Mouse (Mus musculus): Measurements from ENCODE around the gene Csnk1g2.
"Not testable (repeated sequence)": the region's sequence is repeated elsewhere in the genome, so short reads cannot be mapped to it uniquely, and the experiment has no call there.

Gene Csnk1g2

DNA sequence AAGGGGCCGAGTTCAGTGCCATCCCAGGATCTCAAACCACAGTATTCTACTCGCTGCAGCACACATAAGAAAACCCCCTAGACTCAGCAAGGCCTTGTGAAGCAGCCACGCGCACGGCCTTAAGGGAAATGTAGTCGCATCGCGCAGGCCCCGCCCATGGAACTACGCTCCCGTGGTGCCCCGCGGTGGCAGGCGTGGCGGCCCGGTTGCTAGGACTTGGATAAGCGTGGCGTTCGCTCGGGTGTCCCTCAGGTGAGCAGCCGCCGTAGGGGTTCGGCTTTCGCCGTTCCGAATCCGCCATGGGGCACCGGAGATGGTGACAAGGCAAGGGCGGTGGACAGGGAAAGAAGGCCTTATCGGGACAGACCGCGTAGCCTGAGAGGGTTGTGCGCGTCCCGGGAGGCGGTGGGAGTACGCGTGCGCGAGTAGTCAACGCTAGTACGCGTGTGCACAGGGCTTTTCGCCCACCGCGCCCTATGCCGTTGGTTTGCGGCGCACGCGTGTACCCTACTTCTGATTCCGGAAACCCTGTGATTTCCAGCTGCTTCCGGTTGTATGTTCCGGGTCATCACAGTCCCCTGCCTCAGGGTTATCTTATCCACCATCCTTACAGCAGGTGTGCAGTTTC is 19.8 kb upstream of the Csnk1g2 start, which contains the start of the genes Scamp4 and Adat3:
TSS of gene Scamp4 (plus strand) at position 175 of the 628 bp plus-strand sequence.
TSS of gene Adat3 (plus strand) at position 183 of the 628 bp plus-strand sequence.
- peak; percentile 98 for DNase-seq (ENCODE audit: low read depth, low spot score)

DNA sequence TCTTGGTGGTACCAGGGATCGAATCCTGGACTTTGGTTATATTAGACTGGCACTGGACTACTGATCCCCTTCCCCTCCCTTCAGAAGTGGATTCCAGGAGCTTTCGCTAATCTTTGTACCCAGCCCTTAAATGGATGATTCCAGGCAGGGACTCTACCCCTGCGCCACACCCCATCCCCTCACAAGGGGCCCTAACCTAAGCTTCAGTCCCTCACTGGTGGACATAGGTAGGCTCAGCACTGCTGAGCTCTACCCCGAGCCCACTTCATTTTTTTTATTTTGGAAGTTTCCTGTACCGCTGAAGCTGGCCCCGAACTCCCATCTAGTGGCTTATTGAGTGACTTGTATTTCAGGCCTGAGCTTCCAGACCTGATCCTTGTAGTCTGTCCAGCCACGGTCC is 19.3 kb upstream of the Csnk1g2 start:
- DNase-seq (ENCODE audit: low read depth, low spot score) = no peak

DNA sequence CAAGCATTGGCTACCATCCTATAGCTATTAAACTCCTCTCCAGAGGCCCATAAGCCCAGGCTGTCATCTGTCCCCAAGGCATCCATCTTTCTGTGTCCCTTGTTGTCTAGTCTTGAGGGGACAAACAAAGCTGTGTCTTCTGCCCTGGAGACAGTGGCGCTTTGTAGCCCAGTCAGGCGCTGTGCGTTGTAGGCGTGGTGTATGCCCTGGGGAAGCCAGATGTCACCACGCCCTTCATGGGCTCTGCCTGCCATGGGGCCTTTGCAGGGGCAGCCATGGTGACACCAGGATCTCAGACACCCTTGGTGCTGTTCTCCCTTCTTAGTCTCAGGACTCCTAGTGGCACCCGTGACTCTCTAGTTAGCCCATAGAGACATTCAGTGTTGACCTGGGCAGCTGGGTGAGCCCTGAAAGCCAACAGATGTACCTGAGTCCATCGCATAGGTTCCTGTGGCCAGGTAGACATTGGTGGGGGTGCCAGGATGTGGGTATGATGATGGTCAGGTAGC is 18.6 kb upstream of the Csnk1g2 start:
- peak; percentile 86 for DNase-seq (ENCODE audit: low read depth, low spot score)

DNA sequence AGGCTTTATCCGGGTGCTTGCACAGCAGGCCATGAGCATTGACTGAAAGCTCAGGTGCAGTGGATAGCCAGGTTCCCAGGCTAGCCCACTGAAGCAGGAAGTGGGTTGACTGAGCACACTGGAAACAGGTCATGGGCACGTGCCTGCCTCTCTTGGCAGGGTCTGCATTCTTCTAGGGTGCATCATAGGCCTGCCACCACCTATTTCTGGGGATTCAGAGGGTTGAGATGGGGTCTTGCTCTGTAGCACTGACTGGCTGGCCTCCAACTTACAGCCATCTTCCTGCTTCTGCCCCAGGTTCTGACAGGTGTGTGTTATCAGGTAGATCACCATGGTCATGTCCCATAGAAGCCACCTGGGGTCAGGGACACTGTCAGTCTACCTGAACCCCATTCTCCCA is 17.6 kb upstream of the Csnk1g2 start:
- no peak for DNase-seq (ENCODE audit: low read depth, low spot score)

DNA sequence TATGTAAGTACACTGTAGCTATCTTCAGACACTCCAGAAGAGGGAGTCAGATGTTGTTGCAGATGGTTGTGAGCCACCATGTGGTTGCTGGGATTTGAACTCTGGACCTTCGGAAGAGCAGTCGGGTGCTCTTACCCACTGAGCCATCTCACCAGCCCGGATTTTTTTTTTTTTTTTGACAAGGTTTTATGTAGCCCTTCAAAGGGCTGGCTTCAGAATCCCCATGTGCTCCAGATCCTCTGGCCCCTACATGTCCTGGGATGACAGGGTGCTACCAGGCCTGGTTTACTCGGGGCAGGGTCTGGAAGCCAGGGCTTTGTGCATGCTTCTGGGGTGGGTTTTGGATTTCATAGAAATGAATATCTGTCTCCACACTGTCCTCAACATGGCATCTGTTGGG is 16.9 kb upstream of the Csnk1g2 start, which contains the start of gene Gm49322:
TSS of gene Gm49322 (plus strand) at position 301 of the 400 bp plus-strand sequence.
- DNase-seq (ENCODE audit: low read depth, low spot score) = not testable (repeated sequence)

DNA sequence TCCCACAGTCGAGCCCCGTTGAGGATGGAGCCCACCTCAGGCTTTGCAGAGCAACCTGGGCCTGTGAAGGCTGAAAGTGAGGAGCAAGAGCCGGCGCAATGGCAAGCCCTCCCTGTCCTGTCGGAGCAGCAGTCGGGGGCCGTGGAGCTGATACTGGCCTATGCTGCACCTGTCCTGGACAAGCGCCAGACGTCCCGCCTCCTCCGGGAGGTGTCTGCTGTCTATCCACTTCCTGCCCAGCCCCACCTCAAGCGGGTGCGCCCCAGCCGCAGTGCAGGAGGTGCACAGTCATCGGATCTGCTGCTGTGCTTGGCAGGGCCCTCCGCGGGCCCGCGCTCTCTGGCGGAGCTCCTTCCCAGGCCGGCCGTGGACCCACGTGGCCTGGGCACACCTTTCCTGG is 16.3 kb upstream of the Csnk1g2 start:
- DNase-seq (ENCODE audit: low read depth, low spot score) = no peak

DNA sequence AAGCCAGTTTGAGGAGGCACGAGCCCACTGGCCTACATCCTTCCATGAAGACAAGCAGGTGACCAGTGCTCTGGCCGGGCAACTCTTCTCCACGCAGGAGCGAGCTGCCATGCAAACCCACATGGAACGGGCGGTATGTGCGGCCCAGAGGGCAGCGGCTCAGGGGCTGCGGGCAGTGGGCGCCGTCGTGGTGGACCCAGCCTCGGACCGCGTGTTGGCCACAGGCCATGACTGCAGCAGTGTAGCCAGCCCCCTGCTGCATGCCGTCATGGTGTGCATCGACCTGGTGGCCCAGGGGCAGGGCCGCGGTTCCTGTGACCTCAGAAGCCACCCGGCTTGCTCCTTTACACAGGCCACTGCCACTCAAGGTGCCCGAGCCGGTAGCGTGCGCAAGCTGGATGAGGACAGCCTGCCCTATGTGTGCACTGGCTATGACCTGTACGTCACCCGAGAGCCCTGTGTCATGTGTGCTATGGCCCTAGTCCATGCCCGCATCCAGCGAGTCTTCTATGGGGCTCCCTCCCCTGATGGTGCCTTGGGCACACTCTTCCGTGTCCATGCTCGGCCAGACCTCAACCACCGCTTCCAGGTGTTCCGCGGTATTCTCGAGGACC is 15.8 kb upstream of the Csnk1g2 start:
- no peak for DNase-seq (ENCODE audit: low read depth, low spot score)

DNA sequence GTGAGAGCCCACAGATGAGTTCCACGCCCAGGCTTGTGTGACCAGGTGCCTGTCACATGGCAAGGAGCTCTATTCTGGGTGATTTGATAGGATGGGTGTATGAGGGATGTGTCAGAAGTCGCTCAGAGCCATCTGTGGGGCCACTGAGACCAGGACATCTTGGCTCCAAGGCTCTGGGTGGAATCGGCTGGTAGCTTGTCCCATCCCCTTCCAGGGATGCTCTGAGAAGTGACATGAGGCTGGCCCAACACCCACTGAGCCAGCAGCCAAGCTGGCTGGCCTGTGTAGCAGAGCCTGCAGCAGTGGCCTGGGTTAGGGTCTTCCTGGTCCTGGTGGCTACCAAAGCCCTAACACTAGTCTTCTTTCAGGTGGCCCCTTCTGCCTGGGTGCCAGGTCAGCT is 14.2 kb upstream of the Csnk1g2 start:
- no peak for DNase-seq (ENCODE audit: low read depth, low spot score)

DNA sequence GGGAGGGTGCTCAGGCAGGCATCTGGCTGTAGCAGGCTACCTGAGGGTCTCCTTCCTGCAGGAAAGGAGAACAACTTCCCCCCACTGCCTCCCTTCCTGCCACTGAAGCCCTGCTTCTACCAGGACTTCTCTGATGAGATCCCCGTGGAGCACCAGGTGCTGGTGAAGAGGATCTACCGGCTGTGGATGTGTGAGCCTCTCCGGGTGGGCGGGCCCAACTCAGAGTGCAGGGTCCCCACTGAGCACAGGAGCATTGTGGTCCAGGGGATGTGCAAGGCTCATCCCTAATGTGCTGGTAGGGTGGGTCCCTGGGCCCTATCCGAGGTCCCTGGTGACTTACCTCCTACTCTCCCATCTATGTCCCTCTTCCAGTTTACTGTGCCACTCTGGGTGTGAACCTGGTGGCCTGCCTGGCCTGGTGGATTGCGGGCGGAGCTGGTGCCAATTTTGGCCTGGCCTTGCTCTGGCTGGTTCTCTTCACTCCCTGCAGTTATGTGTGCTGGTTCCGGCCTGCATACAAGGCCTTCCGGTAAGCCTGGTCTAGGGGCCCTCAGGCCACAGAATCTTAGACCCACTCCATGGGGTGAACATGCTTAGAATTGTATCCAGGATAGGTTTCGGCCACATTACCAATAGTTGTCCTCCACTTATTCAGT is 13.2 kb upstream of the Csnk1g2 start:
- no peak for DNase-seq (ENCODE audit: low read depth, low spot score)

DNA sequence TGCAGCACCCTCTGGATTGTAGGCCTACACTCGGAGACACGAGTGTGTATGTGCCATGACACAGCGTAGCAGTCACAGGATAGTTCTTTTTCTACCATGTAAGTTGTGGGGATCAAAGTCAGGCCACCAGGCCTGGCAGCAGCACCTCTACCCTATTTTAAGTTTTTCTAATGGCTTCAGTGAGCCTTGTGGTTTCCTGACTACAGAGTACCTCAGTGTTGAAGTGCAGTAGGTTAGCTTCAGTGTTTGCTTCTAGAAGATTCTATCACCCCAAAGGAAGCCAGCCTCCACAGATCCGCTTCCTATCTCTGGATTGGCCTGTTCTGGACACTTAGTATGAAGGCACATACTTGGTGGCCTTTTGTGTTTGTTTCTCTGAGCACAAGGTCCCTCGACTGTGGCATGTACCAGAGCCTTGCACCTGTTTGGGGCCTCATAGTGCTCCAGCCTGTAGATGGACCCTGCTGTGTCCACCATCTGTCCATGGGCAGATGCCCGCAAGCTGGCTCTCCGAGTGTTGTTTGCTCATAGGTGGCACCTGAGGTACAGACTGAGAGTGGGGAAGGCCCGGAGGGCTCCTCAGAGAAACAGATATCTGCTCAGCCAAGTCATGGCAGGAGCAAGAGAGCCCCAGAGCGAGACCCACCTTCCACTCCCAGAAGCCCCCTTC is 12.4 kb upstream of the Csnk1g2 start:
- peak; percentile 95 for DNase-seq (ENCODE audit: low read depth, low spot score)

DNA sequence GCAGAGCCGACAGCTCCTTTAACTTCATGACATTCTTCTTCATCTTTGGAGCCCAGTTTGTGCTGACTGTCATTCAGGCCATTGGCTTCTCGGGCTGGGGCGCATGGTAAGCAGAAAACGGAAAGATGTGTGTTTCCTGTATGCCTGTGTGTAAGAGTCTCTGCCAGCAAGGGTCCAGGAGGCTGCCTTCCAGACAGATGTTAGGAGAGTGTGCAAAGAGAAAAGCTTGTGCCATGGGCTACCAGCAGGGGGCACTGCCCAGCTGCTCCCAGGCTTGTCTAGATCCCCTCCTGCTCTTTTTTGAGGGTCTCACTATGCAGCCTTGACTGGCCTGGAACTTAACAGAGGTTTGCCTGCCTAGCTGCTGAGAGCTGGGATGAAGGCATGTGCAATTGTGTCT is 11.6 kb upstream of the Csnk1g2 start:
- DNase-seq (ENCODE audit: low read depth, low spot score) = peak; percentile 47

DNA sequence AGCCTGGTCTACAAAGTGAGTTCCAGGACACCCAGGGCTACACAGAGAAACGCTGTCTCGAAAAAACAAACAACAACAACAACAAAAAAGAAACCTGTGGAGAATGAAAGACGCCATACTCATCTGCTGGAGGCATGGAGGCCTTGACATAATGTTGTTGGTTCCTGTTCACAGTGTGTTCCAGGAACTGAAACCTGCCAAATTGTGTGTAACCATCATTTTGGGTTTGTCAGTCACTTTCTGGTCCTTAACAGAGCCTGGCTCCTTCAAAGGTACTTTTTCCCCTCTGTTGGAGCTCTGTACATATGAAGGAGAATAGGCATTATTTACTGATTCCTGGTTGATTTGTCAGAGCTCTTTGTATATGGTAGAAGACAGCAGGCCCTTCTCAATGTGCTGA is 10.7 kb upstream of the Csnk1g2 start:
- no peak for DNase-seq (ENCODE audit: low read depth, low spot score)

DNA sequence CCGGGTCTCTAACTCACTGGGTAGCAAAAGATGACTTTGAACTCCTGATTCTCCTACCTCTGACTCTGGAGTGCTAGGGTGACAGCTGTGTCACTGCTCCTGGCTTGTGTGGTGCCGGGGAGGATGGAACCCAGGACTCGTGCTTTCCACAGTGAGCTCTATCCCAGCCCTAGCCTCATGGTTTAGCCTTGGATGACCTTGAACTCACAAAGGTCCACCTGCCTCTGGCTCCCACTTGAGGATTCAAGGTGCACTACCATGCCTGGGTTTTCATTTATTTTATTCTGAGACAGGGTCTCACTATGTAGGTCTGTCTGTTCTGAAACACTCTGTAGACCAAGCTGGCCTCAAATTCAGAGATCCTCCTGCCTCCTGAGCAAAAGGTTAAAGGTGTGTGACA is 8.8 kb upstream of the Csnk1g2 start:
- DNase-seq (ENCODE audit: low read depth, low spot score) = no peak

DNA sequence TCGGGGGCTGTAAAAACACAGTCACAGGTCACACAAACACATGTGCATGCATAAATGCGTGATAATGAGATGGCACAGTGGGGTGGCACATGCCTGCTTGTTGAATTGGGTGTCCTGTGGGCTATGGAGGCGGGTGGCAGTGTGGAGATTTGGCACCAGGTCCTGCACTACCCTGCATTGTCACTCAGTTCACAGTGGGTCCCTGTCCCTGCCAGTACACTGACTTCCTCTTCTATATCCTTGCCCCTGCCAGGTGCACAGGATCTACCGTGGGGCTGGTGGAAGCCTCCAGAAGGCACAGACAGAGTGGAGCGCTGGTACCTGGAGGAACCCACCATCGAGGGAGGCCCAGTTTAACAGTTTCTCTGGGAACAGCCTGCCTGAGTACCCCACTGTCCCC is 8.3 kb upstream of the Csnk1g2 start:
- no peak for DNase-seq (ENCODE audit: low read depth, low spot score)

DNA sequence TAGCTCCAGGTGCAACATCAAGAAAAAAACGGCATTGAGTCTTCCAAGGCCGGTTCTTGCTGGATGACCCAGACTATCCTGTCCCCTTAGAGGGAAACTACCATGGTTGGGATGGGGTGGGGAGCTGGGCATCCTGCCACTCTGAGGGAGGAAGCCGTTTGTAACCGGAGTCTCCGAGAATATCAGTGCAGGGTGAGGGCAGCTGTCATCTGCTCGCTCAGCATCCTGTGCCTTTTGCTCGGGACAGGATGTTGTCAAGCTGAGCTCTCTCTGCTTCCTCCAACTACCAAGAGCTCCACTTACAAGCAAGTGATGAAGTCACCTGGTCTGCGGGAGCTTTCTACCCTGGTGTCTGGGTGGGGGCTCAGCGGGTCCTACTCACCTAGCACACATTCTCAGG is 4.5 kb upstream of the Csnk1g2 start:
- no peak for DNase-seq (ENCODE audit: low read depth, low spot score)

DNA sequence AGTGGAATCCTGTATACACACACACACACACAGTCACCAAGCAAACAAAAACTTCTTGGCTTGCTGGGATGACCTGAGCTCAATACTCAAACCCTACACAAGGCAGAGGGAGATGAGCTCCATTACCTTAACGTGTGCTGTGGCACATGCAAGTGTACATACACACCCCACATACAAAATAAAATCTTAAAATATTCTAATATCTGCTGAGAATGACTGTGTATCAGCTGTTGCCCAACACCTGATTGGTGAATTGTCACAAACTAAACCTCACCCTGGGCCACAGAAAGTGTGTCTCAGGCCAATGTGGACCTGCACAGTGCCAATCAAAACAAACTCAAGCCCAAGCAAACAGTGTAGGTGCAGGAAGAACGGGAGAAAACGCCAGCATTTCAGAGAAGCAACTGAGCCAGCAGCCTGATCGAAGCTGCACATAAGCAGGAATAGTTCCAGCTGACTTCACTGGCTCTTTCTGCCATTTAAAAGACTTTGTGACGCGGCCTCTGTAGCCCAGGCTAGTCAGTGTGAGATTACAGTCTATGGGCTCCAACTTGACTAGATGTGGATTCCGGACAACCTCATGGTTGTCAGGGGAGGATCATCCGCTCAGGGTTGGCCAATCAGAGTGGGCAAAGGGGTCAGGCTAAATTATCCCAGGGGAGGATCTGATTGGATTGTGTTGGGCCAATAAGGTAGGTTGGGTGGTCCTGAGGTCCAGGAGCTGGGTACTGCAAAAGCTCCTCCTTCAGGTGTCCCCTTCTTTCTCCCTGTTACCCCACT is 3.0 kb upstream of the Csnk1g2 start:
- no peak for DNase-seq (ENCODE audit: low read depth, low spot score)

DNA sequence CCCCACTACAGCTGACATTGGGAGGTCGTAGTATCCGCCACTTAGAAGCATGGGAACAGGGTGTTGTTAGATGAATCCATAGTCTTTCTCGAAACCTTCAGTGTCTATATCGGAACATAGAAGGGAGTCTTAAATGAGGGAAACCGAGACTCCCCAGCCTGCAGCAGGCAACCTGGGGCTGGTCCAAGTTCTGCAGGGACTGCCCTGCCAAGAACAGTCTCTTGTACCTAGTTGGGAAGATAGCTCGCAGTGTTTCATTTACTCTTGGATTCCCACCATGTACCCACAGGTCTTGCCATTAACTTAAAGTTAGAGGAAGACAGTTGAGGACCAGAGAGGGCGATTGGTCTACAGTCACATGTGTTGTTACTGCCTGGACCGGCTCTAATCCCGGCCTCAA is 2.3 kb upstream of the Csnk1g2 start:
- no peak for DNase-seq (ENCODE audit: low read depth, low spot score)

DNA sequence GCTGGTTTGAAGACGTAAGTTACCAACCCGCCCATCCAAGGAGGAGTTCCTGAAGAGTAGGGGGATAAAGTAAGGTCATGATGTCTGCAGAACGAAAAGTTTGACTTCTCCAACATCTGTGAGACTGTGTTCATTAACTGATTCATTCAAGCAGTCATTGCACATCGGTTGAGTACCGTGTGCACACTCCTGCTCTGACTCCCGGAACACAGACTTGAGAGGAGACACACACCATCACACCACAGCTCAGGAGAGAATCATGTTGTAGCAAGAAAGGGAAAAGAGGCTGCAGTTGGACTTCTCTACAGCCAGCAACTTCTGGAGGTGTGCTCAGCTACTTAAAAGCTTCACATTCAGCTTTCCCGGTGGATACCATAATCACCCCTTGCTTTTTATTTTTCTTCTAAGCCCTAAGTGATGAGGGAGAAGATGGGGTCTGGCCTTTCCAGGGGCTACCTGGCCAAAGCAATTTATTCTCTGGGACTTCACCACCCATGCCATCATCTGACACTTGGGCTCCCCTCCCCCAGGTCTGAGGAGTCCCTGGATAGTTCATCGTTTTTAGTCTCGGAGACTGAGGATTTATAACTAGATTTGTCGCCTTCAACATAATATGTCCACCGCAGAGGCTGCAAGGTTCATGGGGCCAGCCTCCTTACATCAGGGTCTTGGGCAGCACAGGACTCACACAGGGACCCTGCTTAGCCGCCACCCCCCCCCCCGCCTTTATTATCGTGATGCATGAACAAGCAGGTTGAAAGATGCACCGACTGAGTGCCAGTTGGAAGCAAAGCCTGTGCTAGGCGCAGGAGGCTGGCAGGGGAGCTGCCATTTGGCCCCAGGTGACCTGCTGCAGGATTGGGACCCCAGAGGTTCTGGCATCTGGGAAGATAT is 1.6 kb upstream of the Csnk1g2 start:
- no peak for DNase-seq (ENCODE audit: low read depth, low spot score)

DNA sequence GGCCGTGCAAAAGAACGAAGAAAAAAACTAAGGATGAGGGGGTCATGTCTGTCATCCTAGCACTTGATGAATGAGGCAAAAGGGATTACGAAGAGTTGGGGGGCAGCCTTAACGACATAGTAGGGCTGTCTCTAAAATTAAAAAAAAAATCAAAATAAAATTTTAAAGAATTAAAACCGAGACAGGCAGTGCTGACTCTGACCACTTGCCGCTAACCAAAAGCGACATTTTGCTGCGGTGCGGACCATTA is 1.0 kb upstream of the Csnk1g2 start:
- DNase-seq (ENCODE audit: low read depth, low spot score) = no peak

DNA sequence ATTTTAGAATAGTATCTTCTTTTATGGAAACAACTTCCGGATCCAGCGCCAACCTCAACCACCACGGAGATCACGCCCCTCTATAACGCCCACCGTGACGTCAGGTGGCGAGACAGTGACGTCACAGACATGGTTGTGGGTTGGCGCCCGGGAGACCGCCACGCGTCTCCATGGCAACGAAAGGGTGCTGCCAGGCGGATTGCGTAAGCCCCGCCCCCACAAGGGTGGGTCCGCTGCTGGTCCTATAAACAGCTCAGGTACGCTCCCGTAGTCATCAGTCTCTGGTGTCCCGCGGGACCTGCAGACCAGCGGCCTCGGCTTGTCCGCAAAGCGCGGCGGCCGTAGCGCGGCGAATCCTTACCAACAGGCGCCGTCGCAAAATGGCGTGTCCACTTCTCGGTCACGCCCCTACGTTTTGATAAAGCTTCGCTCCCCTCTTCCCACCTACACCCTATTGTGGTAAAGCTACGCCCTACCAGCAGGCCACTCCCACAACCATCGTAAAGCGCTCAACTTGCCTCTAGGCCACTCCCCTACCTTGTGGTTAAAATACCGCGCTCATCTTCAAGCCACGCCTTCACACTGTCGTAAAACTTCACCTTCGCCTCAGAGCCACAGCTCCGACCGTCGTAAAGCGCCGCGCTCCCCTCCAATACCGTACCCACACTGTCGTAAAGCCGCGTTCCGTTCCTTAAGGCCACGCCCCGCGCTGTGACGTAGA is 538 bp upstream of the Csnk1g2 start:
- peak; percentile 100 for DNase-seq (ENCODE audit: low read depth, low spot score)

All from brain, adult 2 months (tissue).